Mouse (Mus musculus) ES-E14 (cell line): ENCODE measurements around the gene Slc27a3.

Experiments
- HCFC1 ChIP-seq: IDR thresholded peaks from 2 replicates; pipeline ENCODE4 v1.6.1; 2012; ENCODE audit warnings: low read length, inconsistent platforms, borderline replicate concordance; ENCODE audit not compliant: insufficient read depth
- MAFK ChIP-seq: IDR thresholded peaks from 2 replicates; pipeline ENCODE4 v1.6.1; 2014; ENCODE audit warnings: mild to moderate bottlenecking, low read depth, low read length, inconsistent platforms; ENCODE audit not compliant: insufficient read depth
- ZC3H11A ChIP-seq: IDR thresholded peaks from 2 replicates; pipeline ENCODE4 v1.6.1; 2012; ENCODE audit warnings: low read depth, mild to moderate bottlenecking, inconsistent platforms, low read length, borderline replicate concordance

- TF ChIP-seq MAFK, result no peak
- no peak for TF ChIP-seq HCFC1
- TF ChIP-seq ZC3H11A, result no peak
Observed at GRCm38 (mm10) chr3:90383690-90384089, 6.0 kb downstream of the Slc27a3 start.
